Mouse (Mus musculus) CH12.LX (cell line): ENCODE data around the gene Ephb3. TPM values are rescaled to one million over a fixed set of nuclear protein-coding genes. Genes with fewer than 3 reads are reported as not detected.
A peak's percentile ranks its signal among the peaks of the same experiment; 100 is the strongest.

Source experiments
- DNase-seq: peaks from one replicate; pipeline ENCODE4 v3.0.0-alpha.2; 2013; ENCODE audit errors: extremely low read depth
- H3K27ac ChIP-seq: 2 replicates; pipeline ENCODE4 v1.5.1; 2012; ENCODE audit warnings: low read depth, mild to moderate bottlenecking, control low read depth, moderate library complexity; ENCODE audit not compliant: insufficient read depth
- H3K27me3 ChIP-seq: replicated peaks from 2 replicates; pipeline ENCODE3; 2012; ENCODE audit warnings: inconsistent platforms
- H3K36me3 ChIP-seq, 2 experiments: replicated peaks in 1 of 2; 2 replicates each; pipeline versions ENCODE3 to v1.6.1; 2012; ENCODE audit warnings: inconsistent platforms in 1 of 2, low read length in 1 of 2, mild to moderate bottlenecking in 1 of 2, mixed read lengths in 1 of 2, moderate library complexity in 1 of 2; ENCODE audit not compliant: control insufficient read depth in 1 of 2, insufficient read depth in 1 of 2
- H3K4me1 ChIP-seq, 2 experiments: 2 replicates each; pipeline ENCODE4 v1.6.1; 2012; ENCODE audit warnings: inconsistent platforms in 1 of 2, moderate library complexity in 1 of 2; ENCODE audit not compliant: insufficient read depth in 2 of 2, control insufficient read depth in 1 of 2
- H3K4me2 ChIP-seq: 2 replicates; pipeline ENCODE4 v1.6.1; 2012; ENCODE audit warnings: low read depth, mild to moderate bottlenecking, control low read depth; ENCODE audit not compliant: poor library complexity, insufficient read depth, severe bottlenecking
- H3K4me3 ChIP-seq, 3 experiments: fragments of 150-350 bp in 1 of 3; sonication (generic) in 1 of 3; replicated peaks in 1 of 3; 2 replicates each; pipeline versions ENCODE3 to v1.5.1; 2011 to 2012; ENCODE audit warnings: low read depth in 2 of 3, low read length in 2 of 3, mild to moderate bottlenecking in 2 of 3, moderate library complexity in 2 of 3, control low read depth in 1 of 3, improper control_type of control experiment in 1 of 3, inconsistent platforms in 1 of 3, mixed read lengths in 1 of 3; ENCODE audit not compliant: poor library complexity in 1 of 3
- H3K79me2 ChIP-seq: replicated peaks from 2 replicates; pipeline ENCODE4 v1.6.1; 2012; ENCODE audit warnings: mild to moderate bottlenecking, moderate library complexity; ENCODE audit not compliant: control insufficient read depth, poor library complexity, insufficient read depth, severe bottlenecking; ENCODE audit errors: extremely low read depth
- H3K9ac ChIP-seq: 2 replicates; pipeline ENCODE4 v1.6.1; 2012; ENCODE audit warnings: low read depth, mild to moderate bottlenecking, control low read depth, moderate library complexity; ENCODE audit not compliant: insufficient read depth
- H3K9me3 ChIP-seq: replicated peaks from 2 replicates; pipeline ENCODE3; 2012; ENCODE audit warnings: low read length, inconsistent platforms, mixed read lengths
- BHLHE40 ChIP-seq: IDR thresholded peaks from 2 replicates; pipeline ENCODE4 v1.6.1; 2011; ENCODE audit warnings: mild to moderate bottlenecking, low read depth, low read length, improper control_type of control experiment
- CHD1 ChIP-seq: IDR thresholded peaks from 2 replicates; pipeline ENCODE4 v1.6.1; 2012; ENCODE audit warnings: low read depth, low read length, improper control_type of control experiment, inconsistent platforms
- CHD2 ChIP-seq: IDR thresholded peaks from 2 replicates; pipeline ENCODE4 v1.6.1; 2011; ENCODE audit warnings: low read length, improper control_type of control experiment
- CTCF ChIP-seq, 2 experiments: IDR thresholded peaks in 1 of 2; conservative IDR thresholded peaks in 1 of 2; 2 replicates each; pipeline ENCODE4 v1.5.1; 2011 to 2012; ENCODE audit warnings: low read depth in 2 of 2, low read length in 2 of 2, improper control_type of control experiment in 1 of 2, inconsistent platforms in 1 of 2, mild to moderate bottlenecking in 1 of 2, moderate library complexity in 1 of 2
- E2F4 ChIP-seq: IDR thresholded peaks from 2 replicates; pipeline ENCODE4 v1.6.1; 2011; ENCODE audit warnings: low read depth, low read length, improper control_type of control experiment; ENCODE audit not compliant: insufficient replicate concordance
- ELF1 ChIP-seq: IDR thresholded peaks from 2 replicates; pipeline ENCODE4 v1.6.1; 2014; ENCODE audit warnings: low read depth, mild to moderate bottlenecking, inconsistent platforms, low read length, improper control_type of control experiment
- IRF4 ChIP-seq: IDR thresholded peaks from 2 replicates; pipeline ENCODE4 v1.6.1; 2014; ENCODE audit warnings: low read depth, mild to moderate bottlenecking, inconsistent platforms, low read length, improper control_type of control experiment
- JUN ChIP-seq: IDR thresholded peaks from 2 replicates; pipeline ENCODE4 v1.6.1; 2011; ENCODE audit warnings: low read depth, mild to moderate bottlenecking, low read length, improper control_type of control experiment, moderate library complexity; ENCODE audit not compliant: insufficient read depth
- KAT2A ChIP-seq: IDR thresholded peaks from 2 replicates; pipeline ENCODE4 v1.6.1; 2012; ENCODE audit warnings: low read length, improper control_type of control experiment, inconsistent platforms; ENCODE audit not compliant: insufficient replicate concordance
- MAFK ChIP-seq: IDR thresholded peaks from 2 replicates; pipeline ENCODE4 v1.6.1; 2011; ENCODE audit warnings: low read length, improper control_type of control experiment; ENCODE audit not compliant: insufficient replicate concordance
- MXI1 ChIP-seq: IDR thresholded peaks from 2 replicates; pipeline ENCODE4 v1.6.1; 2011; ENCODE audit warnings: mild to moderate bottlenecking, low read depth, low read length, improper control_type of control experiment
- MYC ChIP-seq: IDR thresholded peaks from 2 replicates; pipeline ENCODE4 v1.6.1; 2011; ENCODE audit warnings: low read depth, mild to moderate bottlenecking, improper control_type of control experiment, low read length
- PAX5 ChIP-seq: IDR thresholded peaks from 2 replicates; pipeline ENCODE4 v1.6.1; 2012; ENCODE audit warnings: low read length, inconsistent platforms, mixed read lengths
- POLR2A ChIP-seq: IDR thresholded peaks from 2 replicates; pipeline ENCODE4 v1.6.1; 2011; ENCODE audit warnings: low read depth, mild to moderate bottlenecking, improper control_type of control experiment, low read length
- POLR2AphosphoS2 ChIP-seq: IDR thresholded peaks from 2 replicates; pipeline ENCODE4 v1.6.1; 2011; ENCODE audit warnings: low read depth, low read length, improper control_type of control experiment
- RCOR1 ChIP-seq: conservative IDR thresholded peaks from 2 replicates; pipeline ENCODE4 v1.6.1; 2012; ENCODE audit warnings: low read depth, mild to moderate bottlenecking, inconsistent platforms, low read length, improper control_type of control experiment
- SIN3A ChIP-seq: IDR thresholded peaks from 2 replicates; pipeline ENCODE4 v1.6.1; 2012; ENCODE audit warnings: low read length, improper control_type of control experiment, inconsistent platforms
- SMC3 ChIP-seq: IDR thresholded peaks from 2 replicates; pipeline ENCODE4 v1.6.1; 2011; ENCODE audit warnings: low read depth, low read length, improper control_type of control experiment
- TBP ChIP-seq: conservative IDR thresholded peaks from 2 replicates; pipeline ENCODE4 v1.6.1; 2011; ENCODE audit warnings: low read depth, low read length, improper control_type of control experiment
- UBTF ChIP-seq: IDR thresholded peaks from 2 replicates; pipeline ENCODE4 v1.6.1; 2012; ENCODE audit warnings: low read depth, mild to moderate bottlenecking, inconsistent platforms, low read length, improper control_type of control experiment, moderate library complexity
- ZC3H11A ChIP-seq: IDR thresholded peaks from 2 replicates; pipeline ENCODE4 v1.6.1; 2012; ENCODE audit warnings: low read depth, mild to moderate bottlenecking, inconsistent platforms, low read length, improper control_type of control experiment
- ZKSCAN1 ChIP-seq: IDR thresholded peaks from 2 replicates; pipeline ENCODE4 v1.6.1; 2012; ENCODE audit warnings: low read depth, inconsistent platforms, low read length, improper control_type of control experiment, borderline replicate concordance
- dilution Hi-C: fragments of 300-500 bp; cut with MboI; formaldehyde crosslinking; loops from 2 replicates; pipeline ENCODE4 v1.14.3; 2020; ENCODE audit warnings: low sequenced_read_pairs; ENCODE audit not compliant: extremely low pct_unique_long_range_greater_than_20kb, extremely low pct_ligation_motif_present
- in situ Hi-C: fragments of 300-500 bp; cut with MboI; formaldehyde crosslinking; loops from 3 replicates; pipeline ENCODE4 v1.14.3; 2019; ENCODE audit warnings: low sequenced_read_pairs, low pct_ligation_motif_present, low pct_unique_long_range_greater_than_20kb, mixed read lengths
- polyA plus RNA-seq: library from polyadenylated mRNA; unstranded; fragments of >175 nt; gene quantifications from 2 replicates; pipeline ENCODE4 v1.2.1, GENCODE M21; 2012; ENCODE audit warnings: low read depth; ENCODE audit not compliant: insufficient read length
- total RNA-seq, 2 experiments: library from RNA; depleted of rRNA; stranded (reverse); fragments of 300-350 nt in 1 of 2; fragments of >200 nt in 1 of 2; gene quantifications; 2 replicates each; pipeline ENCODE4 v1.2.3; 2012 to 2014

Gene Ephb3
- total and polyA plus RNA-seq, 3 experiments: not detected

GRCm38 (mm10) chr16:21216047-21216446 is 11.5 kb downstream of the Ephb3 start:
- H3K27me3 ChIP-seq: no peaks in the 10 kb centered on the region
- no peak overlapping the region for H3K27ac ChIP-seq

GRCm38 (mm10) chr16:21217233-21217632 is 12.7 kb downstream of the Ephb3 start:
- Histone ChIP-seq H3K9ac (no peak overlapping the region), H3K9me3 (no peaks in the 10 kb centered on the region), H3K4me3 (no peak overlapping the region), H3K27ac (no peak overlapping the region), H3K4me1 (peaks cover 0 to 17% of the 10 kb centered on the region in 2 experiments; a peak in 2 of 4 replicates), H3K36me3 (no peaks in the 10 kb centered on the region), H3K27me3 (no peaks in the 10 kb centered on the region), H3K4me2 (no peak overlapping the region), H3K79me2 (no peaks in the 10 kb centered on the region)
- in situ Hi-C loops (no loop called here), dilution Hi-C loops (no loop called here)
- DNase-seq: no peak
- TF ChIP-seq TBP (no peak), SMC3 (no peak), SIN3A (no peak), UBTF (no peak), ZKSCAN1 (no peak), POLR2AphosphoS2 (no peak), JUN (no peak), MYC (no peak), CTCF (conservative IDR thresholded peaks at IDR 0.05 in 1 of 2, IDR thresholded peaks at IDR 0.05 in 1 of 2; ENCODE audit: low read depth in 2 of 2, low read length in 2 of 2) (no peak), ZC3H11A (no peak), KAT2A (no peak)

More at GRCm38 (mm10) chr16:21216047-21216446, 11.5 kb downstream of the Ephb3 start:
- no peaks in the 10 kb centered on the region for H3K9me3 ChIP-seq
- no peak for DNase-seq
- H3K79me2 ChIP-seq: no peaks in the 10 kb centered on the region
- no peak overlapping the region for H3K4me2 ChIP-seq
- dilution Hi-C loops: no loop called here
- H3K4me3 ChIP-seq: no peak overlapping the region
- TF ChIP-seq ELF1 (0 out of 2 replicates have a peak, but pooled peaks have one; percentile 25), MXI1 (peak; percentile 25; the same call in 1 of the 2 replicates), POLR2A (no peak), CHD1 (no peak), CHD2 (0 out of 2 replicates have a peak, but pooled peaks have one; percentile 31)
- TF ChIP-seq, all 38 proteins: peak for 3
- in situ Hi-C loops: no loop called here
- Histone ChIP-seq H3K9ac (no peak overlapping the region), H3K36me3 (no peaks in the 10 kb centered on the region), H3K4me1 (peaks cover 0 to 17% of the 10 kb centered on the region in 2 experiments; a peak in 2 of 4 replicates)

- DNase-seq: no peak
- Histone ChIP-seq H3K27ac (no peak overlapping the region), H3K79me2 (no peaks in the 10 kb centered on the region), H3K36me3 (no peaks in the 10 kb centered on the region), H3K4me2 (no peak overlapping the region), H3K9me3 (no peaks in the 10 kb centered on the region), H3K4me1 (peaks cover 0 to 21% of the 10 kb centered on the region in 2 experiments; a peak in 2 of 4 replicates), H3K4me3 (no peak overlapping the region), H3K9ac (no peak overlapping the region), H3K27me3 (no peaks in the 10 kb centered on the region)
- in situ Hi-C loops (no loop called here), dilution Hi-C loops (no loop called here)
- TF ChIP-seq MAFK (no peak), IRF4 (no peak), E2F4 (no peak), PAX5 (no peak), BHLHE40 (no peak), RCOR1 (no peak), UBTF (no peak)
Observed at GRCm38 (mm10) chr16:21219656-21220055, 15.1 kb downstream of the Ephb3 start.
